Mouse (Mus musculus) frontal cortex, postnatal 14 days (tissue): ENCODE measurements at regions not wholly inside any gene's neighbourhood (a gene's known extent, or its start where the extent isn't known, plus 50 kb on each side); places are given as distances from the start of the nearest gene placed in this dataset.

ENCODE experiments used
- DNase-seq, 2 experiments: peaks; one replicate each; pipeline ENCODE4 v3.0.0; 2022; ENCODE audit warnings: low spot score in 2 of 2

- DNase-seq: no peak
Measured at GRCm38 (mm10) chr16:26302045-26302444, 69.6 kb downstream of the Cldn1 start.

- DNase-seq: no peak
Measured at GRCm38 (mm10) chr16:26291692-26292091, 79.9 kb downstream of the Cldn1 start.

GRCm38 (mm10) chr16:26285627-26286026 is 86.0 kb downstream of the Cldn1 start:
- DNase-seq: no peak

- DNase-seq: no peak
Measured at GRCm38 (mm10) chr16:26284713-26285112, 86.9 kb downstream of the Cldn1 start.

- DNase-seq: no peak
Measured at GRCm38 (mm10) chr16:26282418-26282817, 89.2 kb downstream of the Cldn1 start.

- no peak for DNase-seq
Measured at GRCm38 (mm10) chr16:26281496-26281895, 90.1 kb downstream of the Cldn1 start.

GRCm38 (mm10) chr16:26276789-26277188 is 94.9 kb downstream of the Cldn1 start:
- DNase-seq: no peak

- DNase-seq: no peak
Measured at GRCm38 (mm10) chr16:26252824-26253223, 118.8 kb downstream of the Cldn1 start.

GRCm38 (mm10) chr16:26251698-26252097 is 119.9 kb downstream of the Cldn1 start:
- DNase-seq: no peak

- no peak for DNase-seq
Measured at GRCm38 (mm10) chr16:26251027-26251426, 120.6 kb downstream of the Cldn1 start.

GRCm38 (mm10) chr16:26248939-26249338 is 122.7 kb downstream of the Cldn1 start:
- DNase-seq: no peak

GRCm38 (mm10) chr16:26247926-26248325 is 123.7 kb downstream of the Cldn1 start:
- DNase-seq: no peak

GRCm38 (mm10) chr16:26235239-26235638 is 129.7 kb upstream of the P3h2 start:
- DNase-seq: no peak

- DNase-seq: peak; percentile 65 to 85
Measured at GRCm38 (mm10) chr16:26234113-26234512, 128.5 kb upstream of the P3h2 start.

- no peak for DNase-seq
Measured at GRCm38 (mm10) chr16:26231110-26231509, 125.5 kb upstream of the P3h2 start.

- DNase-seq: no peak
Measured at GRCm38 (mm10) chr16:26211418-26211817, 105.8 kb upstream of the P3h2 start.

- no peak for DNase-seq
Measured at GRCm38 (mm10) chr16:26199125-26199524, 93.5 kb upstream of the P3h2 start.

GRCm38 (mm10) chr16:26196345-26196744 is 90.8 kb upstream of the P3h2 start:
- DNase-seq: no peak

GRCm38 (mm10) chr16:26185288-26186281 is 80.0 kb upstream of the P3h2 start:
- no peak for DNase-seq

- DNase-seq: no peak
Measured at GRCm38 (mm10) chr16:26184647-26185262, 79.2 kb upstream of the P3h2 start.

- no peak for DNase-seq
Measured at GRCm38 (mm10) chr16:26183530-26183929, 77.9 kb upstream of the P3h2 start.

- DNase-seq: no peak
Measured at GRCm38 (mm10) chr16:26181716-26182115, 76.1 kb upstream of the P3h2 start.

GRCm38 (mm10) chr16:26171441-26171840 is 65.9 kb upstream of the P3h2 start:
- no peak for DNase-seq
